Mouse (Mus musculus) MEL (cell line): Measurements from ENCODE around the gene Plekhg1.

Experiments
- BHLHE40 ChIP-seq: IDR thresholded peaks from 2 replicates; pipeline ENCODE4 v1.6.1; 2012; ENCODE audit warnings: low read depth, mild to moderate bottlenecking, inconsistent platforms, low read length, improper control_type of control experiment, borderline replicate concordance
- CTCF ChIP-seq, 3 experiments: IDR thresholded peaks in 2 of 3; conservative IDR thresholded peaks in 1 of 3; 2 replicates each; pipeline ENCODE4 v1.5.1; 2011 to 2012; ENCODE audit warnings: low read length in 3 of 3, low read depth in 2 of 3, mild to moderate bottlenecking in 2 of 3, improper control_type of control experiment in 1 of 3, inconsistent platforms in 1 of 3, mixed read lengths in 1 of 3, moderate library complexity in 1 of 3; ENCODE audit not compliant: control insufficient read depth in 1 of 3, insufficient read depth in 1 of 3, poor library complexity in 1 of 3, severe bottlenecking in 1 of 3
- GATA1 ChIP-seq: IDR thresholded peaks from 2 replicates; pipeline ENCODE4 v1.6.1; 2011; ENCODE audit warnings: low read depth, low read length, improper control_type of control experiment
- HCFC1 ChIP-seq: IDR thresholded peaks from 2 replicates; pipeline ENCODE4 v1.6.1; 2012; ENCODE audit warnings: low read depth, mild to moderate bottlenecking, inconsistent platforms, low read length, improper control_type of control experiment, moderate library complexity
- JUND ChIP-seq: IDR thresholded peaks from 2 replicates; pipeline ENCODE4 v1.6.1; 2011; ENCODE audit warnings: low read depth, mild to moderate bottlenecking, improper control_type of control experiment, low read length
- MAFK ChIP-seq: IDR thresholded peaks from 2 replicates; pipeline ENCODE4 v1.6.1; 2011; ENCODE audit warnings: low read depth, mild to moderate bottlenecking, low read length, improper control_type of control experiment, borderline replicate concordance
- MAZ ChIP-seq: IDR thresholded peaks from 2 replicates; pipeline ENCODE4 v1.6.1; 2012; ENCODE audit warnings: low read depth, mild to moderate bottlenecking, inconsistent platforms, low read length, improper control_type of control experiment
- MEF2A ChIP-seq: IDR thresholded peaks from 2 replicates; pipeline ENCODE4 v1.6.1; 2014; ENCODE audit warnings: low read depth, mild to moderate bottlenecking, inconsistent platforms, low read length, improper control_type of control experiment; ENCODE audit not compliant: poor library complexity, insufficient replicate concordance, severe bottlenecking; ENCODE audit errors: extremely low read depth
- POLR2A ChIP-seq, 2 experiments: IDR thresholded peaks; 2 replicates each; pipeline ENCODE4 v1.6.1; 2011 to 2012; ENCODE audit warnings: low read length in 2 of 2, mild to moderate bottlenecking in 2 of 2, control low read depth in 1 of 2, improper control_type of control experiment in 1 of 2, low read depth in 1 of 2, moderate library complexity in 1 of 2; ENCODE audit not compliant: control insufficient read depth in 1 of 2, insufficient read depth in 1 of 2, poor library complexity in 1 of 2
- TBP ChIP-seq: IDR thresholded peaks from 2 replicates; pipeline ENCODE4 v1.8.0; 2011; ENCODE audit warnings: low read depth, low read length, improper control_type of control experiment
- USF1 ChIP-seq: IDR thresholded peaks from 2 replicates; pipeline ENCODE4 v1.6.1; 2014; ENCODE audit warnings: low read depth, mild to moderate bottlenecking, inconsistent platforms, low read length, improper control_type of control experiment, moderate library complexity
- ZC3H11A ChIP-seq: IDR thresholded peaks from 2 replicates; pipeline ENCODE4 v1.6.1; 2012; ENCODE audit warnings: low read depth, mild to moderate bottlenecking, inconsistent platforms, low read length, improper control_type of control experiment

DNA sequence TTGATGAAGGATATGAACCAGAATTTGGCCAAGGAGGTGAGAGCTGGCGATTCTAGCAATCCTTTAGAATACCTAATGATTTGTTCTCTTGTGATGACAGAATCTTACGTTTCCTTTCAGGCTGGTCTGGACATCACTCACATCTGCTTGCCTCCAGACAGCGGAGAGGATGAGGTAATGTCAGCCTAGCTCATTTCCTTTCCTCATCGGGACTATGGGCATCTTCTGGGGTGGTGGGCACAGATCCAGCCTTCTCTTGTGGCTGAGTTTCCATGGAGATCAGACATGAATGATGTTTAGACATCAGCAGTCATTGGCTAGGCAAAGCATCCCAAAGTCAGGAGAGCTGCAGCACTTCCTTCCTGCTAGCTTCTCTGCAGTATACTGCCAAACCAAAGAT lies 240.1 kb downstream of the Plekhg1 start:
- TF ChIP-seq JUND (no peak), CTCF (IDR thresholded peaks at IDR 0.05 in 2 of 3, conservative IDR thresholded peaks at IDR 0.05 in 1 of 3; ENCODE audit: control insufficient read depth in 1 of 3, insufficient read depth in 1 of 3, low read depth in 2 of 3, low read length in 3 of 3, poor library complexity in 1 of 3, severe bottlenecking in 1 of 3) (no peak), GATA1 (no peak), MAFK (no peak), HCFC1 (no peak), POLR2A (IDR thresholded peaks at IDR 0.05; ENCODE audit: control insufficient read depth in 1 of 2, insufficient read depth in 1 of 2, low read depth in 1 of 2, low read length in 2 of 2, poor library complexity in 1 of 2) (no peak), USF1 (no peak), ZC3H11A (no peak), TBP (no peak), MAZ (no peak), MEF2A (no peak), BHLHE40 (no peak)
